Mouse (Mus musculus) hindbrain, embryonic 11.5 days (tissue): Measurements from ENCODE around the gene Scimp. TPM values are rescaled to one million over a fixed set of nuclear protein-coding genes. Genes with fewer than 3 reads are reported as not detected.
A peak's percentile ranks its signal among the peaks of the same experiment; 100 is the strongest.
"Not testable (repeated sequence)": the region's sequence is repeated elsewhere in the genome, so short reads cannot be mapped to it uniquely, and the experiment has no call there.

ENCODE experiments used
- ATAC-seq: fragments of 200-750 bp; cut with Nextera tagmentation; 2 replicates; pipeline ENCODE4 v1.8.0; 2017; ENCODE audit warnings: mild to moderate bottlenecking, moderate TSS enrichment, moderate library complexity; ENCODE audit not compliant: low FRiP score
- DNase-seq: peaks from one replicate; pipeline ENCODE4 v3.0.0-alpha.2; 2015; ENCODE audit warnings: low spot score
- H3K27ac ChIP-seq: fragments of 300-500 bp; sonication (generic); 2 replicates; pipeline ENCODE4 v1.5.1; 2014; ENCODE audit warnings: mild to moderate bottlenecking, low read depth, low read length
- H3K27me3 ChIP-seq: fragments of 300-500 bp; sonication (generic); 2 replicates; pipeline ENCODE4 v1.6.1; 2014; ENCODE audit warnings: mild to moderate bottlenecking, low read length, moderate library complexity, mixed read lengths; ENCODE audit not compliant: control insufficient read depth, insufficient read depth
- H3K36me3 ChIP-seq: fragments of 300-500 bp; sonication (generic); 2 replicates; pipeline ENCODE4 v1.6.1; 2014; ENCODE audit warnings: mild to moderate bottlenecking, low read length, moderate library complexity, mixed read lengths; ENCODE audit not compliant: control insufficient read depth, insufficient read depth
- H3K4me1 ChIP-seq: fragments of 300-500 bp; sonication (generic); replicated peaks from 2 replicates; pipeline ENCODE4 v1.6.1; 2014; ENCODE audit warnings: low read length, mixed read lengths; ENCODE audit not compliant: control insufficient read depth, insufficient read depth
- H3K4me2 ChIP-seq: fragments of 300-500 bp; sonication (generic); replicated peaks from 2 replicates; pipeline ENCODE4 v1.6.1; 2014; ENCODE audit warnings: mild to moderate bottlenecking, low read depth, low read length
- H3K4me3 ChIP-seq: fragments of 300-500 bp; sonication (generic); 2 replicates; pipeline ENCODE4 v1.5.1; 2014; ENCODE audit warnings: low read depth, low read length
- H3K9ac ChIP-seq: fragments of 300-500 bp; sonication (generic); 2 replicates; pipeline ENCODE4 v1.6.1; 2014; ENCODE audit warnings: low read depth, low read length
- H3K9me3 ChIP-seq: fragments of 300-500 bp; sonication (generic); 2 replicates; pipeline ENCODE4 v1.6.1; 2016; ENCODE audit warnings: low read length; ENCODE audit not compliant: control insufficient read depth
- WGBS: fragments of 180-500 bp; shearing (Covaris S2); extraction: QIAGEN DNeasy Blood & Tissue Kit; methylation state at CpG from one replicate; pipeline ENCODE4 v1.1.7; 2014; 5-methylcytosine and 5-hydroxymethylcytosine counted together
- polyA plus RNA-seq: library from polyadenylated mRNA; unstranded; fragments of >200 nt; fragmentation: Nextera tagmentation; extraction: Ambion mirVana; gene quantifications from 2 replicates; pipeline ENCODE4 v1.2.1, GENCODE M21; 2014

Gene Scimp
- polyA plus RNA-seq, 1 experiment from 2014 or later, result 0.22 TPM

DNA sequence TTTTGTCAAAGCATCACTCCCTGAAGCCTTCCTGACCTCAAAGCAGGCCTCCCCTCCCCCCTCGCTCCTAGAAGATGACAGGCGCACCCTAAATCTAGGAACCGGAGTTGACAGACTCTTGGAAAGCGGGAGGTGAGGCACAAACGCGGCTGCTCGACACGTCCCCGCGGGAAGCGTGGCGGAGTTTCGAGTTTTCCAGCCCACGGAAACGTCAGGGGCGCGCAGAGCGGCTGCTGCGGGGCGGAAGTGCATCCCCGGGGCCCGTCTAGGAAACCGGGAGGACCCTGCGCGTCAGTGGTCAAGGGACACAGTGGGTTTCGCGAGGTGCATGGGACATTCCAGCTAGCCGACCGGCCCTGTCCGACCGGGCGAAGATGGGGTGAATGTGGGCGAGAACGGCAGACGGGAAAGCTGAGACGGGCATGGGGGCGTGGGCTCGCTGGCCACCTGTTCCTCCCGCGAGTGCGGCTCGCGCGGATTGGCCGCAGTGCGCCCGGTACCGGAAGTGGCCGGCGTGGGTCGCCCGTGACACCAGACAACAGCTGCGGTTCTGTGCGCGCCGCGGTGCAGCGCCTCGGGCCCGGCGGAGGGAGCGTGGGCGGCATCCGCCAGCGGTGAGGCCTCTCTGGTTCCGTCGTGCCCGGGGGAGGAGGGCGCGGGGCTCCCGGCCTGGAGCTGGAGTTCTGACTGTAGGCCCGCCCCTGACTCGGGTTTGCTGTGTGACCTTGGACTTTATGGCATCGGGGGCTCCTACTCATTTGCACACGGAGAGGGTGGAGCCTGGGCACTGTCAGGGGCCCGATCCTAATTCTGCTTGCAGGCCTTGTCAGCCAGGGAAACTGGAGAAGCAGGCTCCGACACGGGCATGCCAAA, 48.2 kb downstream of the Scimp start, which contains the start of gene Zfp3:
Zfp3 (plus strand) TSS at position 274 of the 873 bp plus-strand sequence.
- WGBS, result under 1% methylated on average over 78 of the region's 78 CpGs
- no peaks in the 10 kb centered on the region for H3K9me3 ChIP-seq
- H3K27me3 ChIP-seq, result no peaks in the 10 kb centered on the region
- ATAC-seq (peak; percentile 80), DNase-seq (peak; percentile 78)
- H3K9ac ChIP-seq, result peak within 1 kb of the TSS; percentile 77
- no peaks in the 10 kb centered on the region for H3K36me3 ChIP-seq
- H3K4me3 ChIP-seq, result peak within 1 kb of the TSS; percentile 58
- H3K27ac ChIP-seq, result peak within 1 kb of the TSS; percentile 67
- H3K4me1 ChIP-seq, result no peaks in the 10 kb centered on the region
- H3K4me2 ChIP-seq, result peak within 1 kb of the TSS; percentile 66

- no peaks in the 10 kb centered on the region for H3K9me3 ChIP-seq
- no peak for DNase-seq
- H3K4me3 ChIP-seq, result peak overlapping the region; percentile 58
- H3K27me3 ChIP-seq, result no peaks in the 10 kb centered on the region
- no peaks in the 10 kb centered on the region for H3K36me3 ChIP-seq
- ATAC-seq, result peak; percentile 40
- peak overlapping the region; percentile 67; the same call in 1 of the 2 replicates for H3K27ac ChIP-seq
- no peaks in the 10 kb centered on the region for H3K4me1 ChIP-seq
- peak overlapping the region; percentile 77 for H3K9ac ChIP-seq
- WGBS, result 31% methylated on average over 3 of the region's 3 CpGs
- peak overlapping the region; percentile 66 for H3K4me2 ChIP-seq
Measured at GRCm38 (mm10) chr11:70763582-70763935, 48.8 kb downstream of the Scimp start.

- DNase-seq, result no peak
- H3K4me3 ChIP-seq, result no peak overlapping the region
- no peak overlapping the region for H3K27ac ChIP-seq
- H3K9ac ChIP-seq, result no peak overlapping the region
- no peaks in the 10 kb centered on the region for H3K9me3 ChIP-seq
- H3K36me3 ChIP-seq, result no peaks in the 10 kb centered on the region
- 87% methylated on average over 9 of the region's 9 CpGs for WGBS
- H3K4me1 ChIP-seq, result no peaks in the 10 kb centered on the region
- no peak overlapping the region for H3K4me2 ChIP-seq
- no peak for ATAC-seq
- H3K27me3 ChIP-seq, result no peaks in the 10 kb centered on the region
Measured at GRCm38 (mm10) chr11:70762641-70763040, 49.7 kb downstream of the Scimp start.

GRCm38 (mm10) chr11:70760446-70760845, 51.9 kb downstream of the Scimp start:
- H3K9ac ChIP-seq, H3K9me3 ChIP-seq, H3K36me3 ChIP-seq, H3K4me1 ChIP-seq, DNase-seq, H3K4me2 ChIP-seq, H3K4me3 ChIP-seq, H3K27ac ChIP-seq, ATAC-seq, H3K27me3 ChIP-seq: not testable (repeated sequence)
- 63% methylated on average over 3 of the region's 3 CpGs for WGBS

DNA sequence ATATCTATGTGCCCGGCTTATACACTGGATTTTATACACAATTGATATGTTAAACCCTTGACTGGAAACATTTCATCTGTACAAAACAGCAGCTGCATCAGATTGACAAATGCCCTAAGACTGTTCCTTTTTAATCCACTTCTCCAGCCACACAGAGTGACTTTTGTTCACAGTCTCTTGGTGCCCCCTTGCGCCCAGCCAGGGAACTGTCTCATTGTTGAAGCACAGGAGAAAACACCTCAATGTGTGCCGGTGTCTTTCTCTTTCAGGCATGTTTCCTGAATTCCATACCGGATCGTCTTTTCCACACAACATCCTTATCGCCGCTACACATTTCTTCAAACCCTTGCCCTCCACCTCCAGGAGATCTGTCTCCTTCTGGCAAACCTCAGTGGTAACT, 56.7 kb downstream of the Scimp start:
- Histone ChIP-seq H3K36me3 (no peaks in the 10 kb centered on the region), H3K4me2 (no peak overlapping the region), H3K4me1 (no peaks in the 10 kb centered on the region), H3K9ac (no peak overlapping the region), H3K27ac (no peak overlapping the region), H3K4me3 (no peak overlapping the region), H3K9me3 (no peaks in the 10 kb centered on the region), H3K27me3 (no peaks in the 10 kb centered on the region)
- WGBS, result 9% methylated on average over 7 of the region's 7 CpGs
- peak; percentile 88 for DNase-seq
- no peak for ATAC-seq

- no peak overlapping the region for H3K27ac ChIP-seq
- no peaks in the 10 kb centered on the region for H3K4me1 ChIP-seq
- no peak overlapping the region for H3K4me3 ChIP-seq
- 64% methylated on average over 7 of the region's 7 CpGs for WGBS
- DNase-seq (no peak), ATAC-seq (no peak)
- no peaks in the 10 kb centered on the region for H3K27me3 ChIP-seq
- no peak overlapping the region for H3K4me2 ChIP-seq
- H3K9ac ChIP-seq, result no peak overlapping the region
- H3K36me3 ChIP-seq, result no peaks in the 10 kb centered on the region
- no peaks in the 10 kb centered on the region for H3K9me3 ChIP-seq
Measured at GRCm38 (mm10) chr11:70754958-70755357, 57.4 kb downstream of the Scimp start.

DNA sequence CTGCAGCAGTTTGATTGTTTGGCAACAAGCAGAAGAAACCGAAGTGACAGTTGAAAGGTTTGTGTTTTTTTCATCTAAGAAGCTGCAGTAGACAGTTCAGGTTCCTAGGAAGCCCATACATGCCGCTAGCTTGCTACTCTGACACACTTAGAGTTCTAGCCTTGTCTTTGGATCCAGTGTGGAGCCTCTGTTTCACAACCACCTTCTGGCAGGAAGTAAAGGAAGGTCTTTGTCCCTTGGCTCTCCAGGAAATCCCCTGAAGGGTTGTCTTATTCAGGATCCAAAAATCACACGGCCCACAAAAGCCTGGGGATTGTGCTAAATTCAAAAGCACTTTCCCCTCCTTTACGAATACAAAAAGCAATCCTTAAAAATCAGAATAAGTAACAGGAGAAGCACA, 57.9 kb downstream of the Scimp start:
- ATAC-seq (no peak), DNase-seq (no peak)
- Histone ChIP-seq H3K4me1 (no peaks in the 10 kb centered on the region), H3K27me3 (no peaks in the 10 kb centered on the region), H3K9me3 (no peaks in the 10 kb centered on the region), H3K27ac (no peak overlapping the region), H3K9ac (no peak overlapping the region), H3K36me3 (no peaks in the 10 kb centered on the region), H3K4me2 (no peak overlapping the region), H3K4me3 (no peak overlapping the region)
- WGBS, result 67% methylated on average over 4 of the region's 4 CpGs

DNA sequence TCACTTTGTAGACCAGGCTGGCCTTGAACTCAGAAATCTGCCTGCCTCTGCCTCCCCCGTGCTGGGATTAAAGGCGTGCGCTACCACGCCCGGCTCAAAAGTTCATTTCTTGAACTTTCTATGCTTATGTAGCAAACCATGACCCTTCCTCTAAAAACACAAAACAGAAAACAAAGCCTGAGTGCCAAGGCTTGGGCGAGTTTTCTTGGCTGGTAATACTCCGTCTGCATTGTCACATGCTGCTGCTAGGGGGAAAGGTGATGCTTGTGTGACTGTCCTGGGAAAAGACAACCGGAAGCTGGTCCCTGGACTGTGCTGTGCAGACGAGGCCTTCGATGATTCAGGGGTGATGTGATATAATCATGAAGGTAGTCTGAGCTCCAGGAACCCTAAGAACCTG, 59.2 kb downstream of the Scimp start:
- Histone ChIP-seq H3K36me3 (no peaks in the 10 kb centered on the region), H3K27me3 (no peaks in the 10 kb centered on the region), H3K27ac (no peak overlapping the region), H3K9me3 (no peaks in the 10 kb centered on the region), H3K9ac (no peak overlapping the region), H3K4me1 (no peaks in the 10 kb centered on the region), H3K4me2 (no peak overlapping the region), H3K4me3 (no peak overlapping the region)
- WGBS, result 90% methylated on average over 10 of the region's 10 CpGs
- no peak for DNase-seq
- no peak for ATAC-seq
